Mouse (Mus musculus): Measurements from ENCODE around the gene Pdcd11. TPM values are rescaled to one million over a fixed set of nuclear protein-coding genes. Genes with fewer than 3 reads are reported as not detected.

Gene Pdcd11
- polyA plus RNA-seq, 1 experiment, result 6.8 TPM

DNA sequence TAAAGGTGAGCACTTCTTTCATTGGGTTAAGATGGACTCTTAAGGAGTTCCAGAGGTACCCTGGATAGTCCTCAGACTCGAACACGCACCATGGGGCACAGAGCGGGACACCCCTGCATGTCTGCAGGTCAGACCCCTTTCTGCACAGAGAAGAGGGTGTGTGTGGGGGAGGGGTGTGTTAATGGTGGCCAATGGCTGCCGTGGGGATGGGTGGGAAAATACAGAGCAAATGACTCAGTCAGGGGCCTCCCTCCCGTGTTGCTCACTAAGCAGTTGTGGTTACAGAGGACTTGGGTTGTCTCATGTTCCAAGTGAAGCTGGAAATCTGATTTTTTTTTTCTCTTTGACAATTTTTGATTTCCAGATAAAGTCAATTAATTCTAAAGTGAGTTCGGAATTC lies 51.9 kb downstream of the Pdcd11 start:
- no peaks in the 10 kb centered on the region for H3K27me3 ChIP-seq (ENCODE audit: control insufficient read depth, insufficient read depth, low read length)
- H3K4me1 ChIP-seq (ENCODE audit: control insufficient read depth, insufficient read depth, low read length), result peaks cover 3% of the 10 kb centered on the region
- H3K27ac ChIP-seq (ENCODE audit: control insufficient read depth, insufficient read depth, low read depth, low read length), result no peak overlapping the region
- no peak for TF ChIP-seq POLR2A (IDR thresholded peaks at IDR 0.05; ENCODE audit: control insufficient read depth, low read depth, low read length)
- no peak for TF ChIP-seq CTCF (IDR thresholded peaks at IDR 0.05; ENCODE audit: control insufficient read depth, insufficient read depth, insufficient replicate concordance, low read depth, low read length)
- H3K36me3 ChIP-seq (ENCODE audit: control insufficient read depth, insufficient read depth, low read length), result no peaks in the 10 kb centered on the region
- H3K4me3 ChIP-seq (ENCODE audit: control insufficient read depth, low read depth, low read length), result no peak overlapping the region

- TF ChIP-seq POLR2A (IDR thresholded peaks at IDR 0.05; ENCODE audit: control insufficient read depth, low read depth, low read length) (no peak), CTCF (IDR thresholded peaks at IDR 0.05; ENCODE audit: control insufficient read depth, insufficient read depth, insufficient replicate concordance, low read depth, low read length) (no peak)
- Histone ChIP-seq H3K4me1 (ENCODE audit: control insufficient read depth, insufficient read depth, low read length) (no peaks in the 10 kb centered on the region), H3K27ac (ENCODE audit: control insufficient read depth, insufficient read depth, low read depth, low read length) (no peak within 1 kb of the TSS), H3K27me3 (ENCODE audit: control insufficient read depth, insufficient read depth, low read length) (no peaks in the 10 kb centered on the region), H3K36me3 (ENCODE audit: control insufficient read depth, insufficient read depth, low read length) (no peaks in the 10 kb centered on the region), H3K4me3 (ENCODE audit: control insufficient read depth, low read depth, low read length) (no peak within 1 kb of the TSS)
Measured at GRCm38 (mm10) chr19:47144154-47144553, 53.6 kb downstream of the Pdcd11 start, which contains the start of gene Calhm1. Gene Calhm1, minus strand, starts transcription at chr19:47144254.

GRCm38 (mm10) chr19:47148267-47148847 lies 57.8 kb downstream of the Pdcd11 start:
- H3K27me3 ChIP-seq (ENCODE audit: control insufficient read depth, insufficient read depth, low read length), result no peaks in the 10 kb centered on the region
- peaks cover 4% of the 10 kb centered on the region; the same call in 1 of the 2 replicates for H3K4me1 ChIP-seq (ENCODE audit: control insufficient read depth, insufficient read depth, low read length)
- H3K4me3 ChIP-seq (ENCODE audit: control insufficient read depth, low read depth, low read length), result no peak overlapping the region
- no peaks in the 10 kb centered on the region for H3K36me3 ChIP-seq (ENCODE audit: control insufficient read depth, insufficient read depth, low read length)
- TF ChIP-seq CTCF (IDR thresholded peaks at IDR 0.05; ENCODE audit: control insufficient read depth, insufficient read depth, insufficient replicate concordance, low read depth, low read length), result no peak
- no peak for TF ChIP-seq POLR2A (IDR thresholded peaks at IDR 0.05; ENCODE audit: control insufficient read depth, low read depth, low read length)
- no peak overlapping the region for H3K27ac ChIP-seq (ENCODE audit: control insufficient read depth, insufficient read depth, low read depth, low read length)

- no peak for TF ChIP-seq POLR2A (IDR thresholded peaks at IDR 0.05; ENCODE audit: control insufficient read depth, low read depth, low read length)
- TF ChIP-seq CTCF (IDR thresholded peaks at IDR 0.05; ENCODE audit: control insufficient read depth, insufficient read depth, insufficient replicate concordance, low read depth, low read length), result no peak
- Histone ChIP-seq H3K36me3 (ENCODE audit: control insufficient read depth, insufficient read depth, low read length) (no peaks in the 10 kb centered on the region), H3K4me3 (ENCODE audit: control insufficient read depth, low read depth, low read length) (no peak overlapping the region), H3K27me3 (ENCODE audit: control insufficient read depth, insufficient read depth, low read length) (no peaks in the 10 kb centered on the region), H3K27ac (ENCODE audit: control insufficient read depth, insufficient read depth, low read depth, low read length) (no peak overlapping the region), H3K4me1 (ENCODE audit: control insufficient read depth, insufficient read depth, low read length) (peaks cover 4% of the 10 kb centered on the region; the same call in 1 of the 2 replicates)
Measured at GRCm38 (mm10) chr19:47149854-47150253, 59.3 kb downstream of the Pdcd11 start.

DNA sequence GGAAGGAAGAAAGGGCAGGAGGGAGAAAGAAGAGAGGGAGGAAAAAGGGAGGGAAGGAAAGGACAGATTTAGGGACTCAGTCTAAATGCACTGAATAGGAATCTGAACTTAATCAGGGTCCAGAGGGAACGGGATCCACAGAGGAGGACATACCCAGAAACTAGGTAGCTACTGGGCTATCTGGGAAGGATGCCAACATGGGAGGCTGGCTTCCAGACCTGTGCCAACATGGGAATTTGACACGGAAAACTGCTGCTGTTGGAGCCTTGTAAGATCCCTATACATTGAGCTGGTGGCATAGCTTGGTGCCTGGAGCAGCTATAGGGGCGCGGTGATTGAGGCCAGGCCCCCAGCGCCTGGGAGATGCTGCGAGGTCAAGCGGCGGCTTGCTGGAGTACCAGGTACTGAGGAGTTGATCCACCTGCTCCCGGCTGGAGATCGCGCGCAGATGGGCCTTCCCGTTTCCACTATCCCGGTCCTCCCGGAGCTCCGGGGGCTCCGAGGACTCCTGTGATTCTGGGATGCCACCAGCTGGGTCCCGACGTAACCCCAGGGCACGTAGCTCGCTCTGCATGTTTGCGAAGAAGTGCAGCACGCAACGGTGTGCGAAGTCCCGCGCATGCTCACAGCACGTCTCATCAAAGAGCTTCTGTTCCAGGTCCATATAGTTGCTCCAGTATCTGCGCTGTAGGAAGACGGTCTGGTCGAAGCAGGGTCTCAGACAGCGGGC lies 60.9 kb downstream of the Pdcd11 start:
- Histone ChIP-seq H3K4me1 (ENCODE audit: control insufficient read depth, insufficient read depth, low read length) (peaks cover 4% of the 10 kb centered on the region; the same call in 1 of the 2 replicates), H3K36me3 (ENCODE audit: control insufficient read depth, insufficient read depth, low read length) (no peaks in the 10 kb centered on the region), H3K27ac (ENCODE audit: control insufficient read depth, insufficient read depth, low read depth, low read length) (no peak overlapping the region), H3K27me3 (ENCODE audit: control insufficient read depth, insufficient read depth, low read length) (no peaks in the 10 kb centered on the region), H3K4me3 (ENCODE audit: control insufficient read depth, low read depth, low read length) (peak overlapping the region; percentile 21)
- no peak for TF ChIP-seq POLR2A (IDR thresholded peaks at IDR 0.05; ENCODE audit: control insufficient read depth, low read depth, low read length)

GRCm38 (mm10) chr19:47152062-47152369 lies 61.4 kb downstream of the Pdcd11 start:
- TF ChIP-seq POLR2A (IDR thresholded peaks at IDR 0.05; ENCODE audit: control insufficient read depth, low read depth, low read length) (no peak), CTCF (IDR thresholded peaks at IDR 0.05; ENCODE audit: control insufficient read depth, insufficient read depth, insufficient replicate concordance, low read depth, low read length) (no peak)
- Histone ChIP-seq H3K4me3 (ENCODE audit: control insufficient read depth, low read depth, low read length) (peak overlapping the region; percentile 21), H3K4me1 (ENCODE audit: control insufficient read depth, insufficient read depth, low read length) (peaks cover 4% of the 10 kb centered on the region; the same call in 1 of the 2 replicates), H3K27me3 (ENCODE audit: control insufficient read depth, insufficient read depth, low read length) (no peaks in the 10 kb centered on the region), H3K36me3 (ENCODE audit: control insufficient read depth, insufficient read depth, low read length) (no peaks in the 10 kb centered on the region), H3K27ac (ENCODE audit: control insufficient read depth, insufficient read depth, low read depth, low read length) (no peak overlapping the region)

DNA sequence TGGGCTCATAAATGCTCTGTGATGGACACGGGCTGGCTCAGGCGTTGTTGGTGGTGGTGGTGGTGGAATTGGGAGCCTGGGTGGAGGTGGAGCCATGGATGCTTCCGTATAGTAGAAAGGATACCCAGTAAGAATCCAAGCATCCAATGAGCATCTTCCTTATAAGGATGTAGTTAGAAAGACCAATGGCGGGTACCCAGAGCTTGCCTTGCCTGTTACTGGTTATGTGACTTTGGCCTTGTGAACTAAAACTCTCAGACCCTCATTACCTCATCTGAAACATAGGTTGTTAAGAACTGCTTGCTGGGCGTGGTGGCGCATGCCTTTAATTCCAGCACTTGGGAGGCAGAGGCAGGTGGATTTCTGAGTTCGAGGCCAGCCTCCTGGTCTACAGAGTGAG lies 63.2 kb downstream of the Pdcd11 start:
- H3K27ac ChIP-seq (ENCODE audit: control insufficient read depth, insufficient read depth, low read depth, low read length), result no peak overlapping the region
- TF ChIP-seq POLR2A (IDR thresholded peaks at IDR 0.05; ENCODE audit: control insufficient read depth, low read depth, low read length), result no peak
- no peak for TF ChIP-seq CTCF (IDR thresholded peaks at IDR 0.05; ENCODE audit: control insufficient read depth, insufficient read depth, insufficient replicate concordance, low read depth, low read length)
- no peak overlapping the region for H3K4me3 ChIP-seq (ENCODE audit: control insufficient read depth, low read depth, low read length)
- H3K27me3 ChIP-seq (ENCODE audit: control insufficient read depth, insufficient read depth, low read length), result no peaks in the 10 kb centered on the region
- peaks cover 4% of the 10 kb centered on the region; the same call in 1 of the 2 replicates for H3K4me1 ChIP-seq (ENCODE audit: control insufficient read depth, insufficient read depth, low read length)
- H3K36me3 ChIP-seq (ENCODE audit: control insufficient read depth, insufficient read depth, low read length), result no peaks in the 10 kb centered on the region
